Mouse (Mus musculus) testis, postnatal 14 days (tissue): Measurements from ENCODE around the gene Pilrb2.
A peak's percentile ranks its signal among the peaks of the same experiment; 100 is the strongest.

Source experiments
- DNase-seq: peaks from one replicate; pipeline ENCODE4 v3.0.0; 2021; ENCODE audit warnings: low spot score

Gene Pilrb2

DNA sequence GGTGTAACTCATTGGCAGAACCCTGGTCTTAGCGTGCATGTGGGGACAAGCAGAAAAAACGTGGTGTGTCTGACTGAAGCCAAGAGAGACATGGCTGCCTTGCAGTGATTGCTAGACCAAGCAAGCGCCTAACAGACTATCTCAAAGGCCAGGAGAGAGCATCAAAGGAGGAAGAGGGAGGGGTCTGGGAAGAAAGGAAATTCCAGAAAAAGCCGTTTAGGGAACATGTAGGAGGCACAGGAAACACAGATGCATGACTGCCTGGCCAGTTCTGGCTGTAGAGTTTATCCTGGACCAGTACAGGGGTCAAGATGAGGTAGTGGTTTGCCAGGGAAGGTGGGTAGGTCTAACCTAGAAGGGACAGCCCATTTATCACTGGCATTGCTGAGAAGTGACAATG, 38.1 kb downstream of the Pilrb2 start:
- peak; percentile 2 for DNase-seq

DNA sequence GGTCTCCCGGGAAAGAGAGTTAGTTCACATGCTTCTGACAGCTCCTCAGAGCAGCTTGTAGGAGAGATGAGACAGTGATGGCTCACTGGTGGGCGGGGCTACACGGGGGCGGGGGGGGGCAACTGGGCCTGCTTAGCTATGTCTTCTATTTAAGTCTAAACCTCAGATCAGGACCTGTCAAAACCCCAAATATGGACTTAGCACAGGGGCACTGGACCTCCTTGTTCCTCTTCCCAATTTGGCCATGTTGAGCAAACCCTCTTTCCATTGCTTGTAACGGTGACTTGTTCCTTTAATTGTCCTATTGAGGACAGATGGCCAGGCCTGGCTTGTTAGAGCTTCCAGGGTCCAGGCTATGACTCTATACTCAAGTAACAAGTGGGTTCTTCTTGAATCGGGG, 40.1 kb downstream of the Pilrb2 start:
- peak; percentile 2 for DNase-seq

DNA sequence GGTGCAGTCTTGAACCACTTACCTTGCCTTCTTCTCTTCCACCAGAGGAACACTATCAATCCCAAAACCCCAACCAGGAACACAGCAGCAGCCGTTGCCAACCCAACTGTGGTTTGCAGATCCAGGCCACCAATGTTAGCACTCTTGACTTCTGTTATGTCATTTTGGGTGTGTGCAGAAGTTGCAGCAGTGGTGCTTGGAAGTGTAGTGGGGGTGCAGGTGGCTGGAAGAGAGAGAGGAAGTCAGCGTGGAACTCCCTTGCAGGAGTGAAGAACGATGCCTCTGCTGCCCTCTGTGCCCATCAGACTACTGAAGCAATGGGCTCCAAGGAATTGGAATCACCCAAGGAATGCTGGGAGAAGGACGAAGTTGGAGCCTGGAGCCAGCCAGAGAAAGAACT, 40.5 kb downstream of the Pilrb2 start:
- peak; percentile 1 for DNase-seq

DNA sequence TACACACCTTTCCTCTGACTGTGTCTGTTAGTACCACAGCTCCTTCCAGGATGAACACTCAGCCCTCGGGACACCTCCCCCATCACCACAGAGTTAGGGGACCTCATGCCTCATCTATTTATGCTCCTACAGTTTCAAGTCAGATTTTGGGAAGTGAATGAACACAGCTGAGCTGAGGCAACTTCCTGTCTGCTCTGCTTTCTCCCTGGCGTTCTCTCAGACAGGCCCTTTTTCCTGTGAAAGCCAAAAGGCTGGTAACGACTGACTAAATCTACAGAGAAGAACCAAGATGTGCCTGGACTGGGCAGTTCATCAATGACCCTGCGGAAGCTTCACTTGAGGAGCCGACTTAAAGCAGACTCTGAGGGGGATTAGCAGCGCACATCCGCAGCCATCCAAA, 41.4 kb downstream of the Pilrb2 start:
- peak; percentile 1 for DNase-seq

DNA sequence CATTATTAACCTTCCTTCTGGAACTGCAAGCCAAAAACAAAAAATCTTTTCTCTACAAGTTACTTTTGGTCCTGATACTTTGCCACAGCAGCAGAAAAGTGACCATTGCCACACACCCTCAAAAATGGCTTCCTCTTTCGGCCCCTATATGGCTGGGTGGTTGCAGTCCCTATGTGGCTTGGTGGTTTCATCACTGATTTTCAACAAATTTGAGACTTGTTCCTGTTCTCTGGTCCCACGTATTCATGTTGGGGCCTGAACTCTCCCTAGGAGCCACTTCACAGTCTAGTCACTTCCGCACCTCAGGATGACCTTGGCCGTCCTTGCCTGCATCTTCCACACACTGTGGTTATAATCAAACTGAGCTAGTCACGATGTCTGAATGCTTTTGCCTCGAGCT, 42.9 kb downstream of the Pilrb2 start:
- peak; percentile 1 for DNase-seq

DNA sequence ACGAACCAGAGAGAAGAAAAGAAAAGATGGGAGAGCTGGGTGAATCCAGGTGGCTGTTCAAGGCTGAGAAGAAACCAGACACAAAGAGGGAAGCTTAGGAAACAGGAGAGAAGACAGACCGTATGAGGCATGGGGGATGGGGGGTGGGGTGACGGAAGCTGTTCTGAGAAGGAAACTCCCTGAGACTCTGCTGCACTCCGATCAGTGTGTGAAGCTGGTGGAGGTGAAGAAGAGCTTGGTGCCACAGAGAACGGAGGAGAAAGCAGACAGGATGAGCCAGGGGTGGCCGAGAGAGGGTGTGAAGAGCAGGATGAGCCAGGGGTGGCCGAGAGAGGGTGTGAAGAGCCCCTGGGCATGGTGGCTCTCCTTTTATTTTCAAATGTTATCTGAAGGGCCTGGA, 45.2 kb downstream of the Pilrb2 start:
- DNase-seq = peak; percentile 2

DNA sequence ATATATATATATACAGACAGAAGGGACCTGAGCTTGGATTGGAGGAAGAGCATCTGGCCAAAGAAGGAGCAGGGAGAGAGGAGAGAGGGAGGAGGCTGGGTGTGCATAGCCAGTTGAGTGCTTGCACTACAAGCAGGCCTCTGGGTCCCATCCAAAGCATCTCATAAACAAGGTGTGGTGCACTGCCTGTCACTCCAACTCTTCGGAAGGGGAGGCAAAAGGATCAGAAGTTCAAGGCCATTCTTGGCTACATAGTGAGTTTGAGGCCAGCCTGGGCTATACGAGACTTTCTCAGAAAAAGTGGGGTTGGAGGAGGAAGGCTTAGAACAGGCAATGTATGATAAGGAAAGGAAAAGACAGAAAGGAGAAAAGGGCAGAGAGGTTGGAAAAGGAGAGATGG, 45.6 kb downstream of the Pilrb2 start:
- DNase-seq = peak; percentile 3

DNA sequence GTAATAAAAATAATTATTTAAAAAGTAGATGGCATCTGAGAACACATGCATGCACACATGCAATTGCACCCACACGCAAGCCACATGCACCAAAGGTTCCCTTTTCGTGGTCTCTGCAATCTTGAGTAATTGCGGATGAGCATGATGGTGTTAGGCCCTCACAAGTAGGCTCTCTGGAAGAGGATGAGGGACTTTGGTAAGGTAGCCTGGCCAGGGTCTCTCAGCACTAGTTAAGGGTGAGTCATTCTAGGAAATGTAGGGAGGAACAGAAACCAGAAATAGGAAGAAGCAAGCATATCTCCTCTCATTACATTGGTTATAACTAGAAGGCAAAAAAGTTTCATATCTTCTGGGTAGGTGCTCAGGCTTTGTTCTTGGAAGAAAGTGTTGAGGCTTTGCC, 46.6 kb downstream of the Pilrb2 start:
- DNase-seq = no peak

DNA sequence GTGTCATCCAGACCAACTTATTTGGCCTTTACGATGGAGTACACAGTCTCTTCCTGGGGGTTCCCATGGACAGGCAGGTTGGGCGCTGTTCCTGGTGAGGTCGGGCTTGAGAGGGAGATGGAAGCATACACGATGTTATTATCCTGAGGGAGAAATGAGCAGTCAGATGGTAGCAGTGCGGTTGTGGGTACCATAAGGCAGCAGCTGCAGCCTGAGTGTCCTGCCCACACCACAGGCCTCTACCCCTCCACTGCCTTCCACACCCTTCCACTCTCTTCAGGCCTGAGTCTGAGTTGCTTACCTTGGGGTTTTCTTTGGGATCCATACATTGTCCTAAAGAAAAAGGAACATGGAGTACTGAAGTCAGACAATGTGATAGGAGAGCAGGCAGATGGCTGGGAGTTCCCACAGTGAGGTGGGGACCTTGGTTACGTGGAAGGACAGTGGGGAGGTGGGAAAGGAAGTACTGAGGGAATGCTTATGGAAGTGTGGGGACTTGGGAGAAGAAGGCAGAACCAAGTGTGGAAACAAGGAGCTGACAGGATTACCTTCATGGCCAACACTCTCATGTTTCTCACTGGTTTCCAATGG, 48.1 kb downstream of the Pilrb2 start:
- DNase-seq = no peak

DNA sequence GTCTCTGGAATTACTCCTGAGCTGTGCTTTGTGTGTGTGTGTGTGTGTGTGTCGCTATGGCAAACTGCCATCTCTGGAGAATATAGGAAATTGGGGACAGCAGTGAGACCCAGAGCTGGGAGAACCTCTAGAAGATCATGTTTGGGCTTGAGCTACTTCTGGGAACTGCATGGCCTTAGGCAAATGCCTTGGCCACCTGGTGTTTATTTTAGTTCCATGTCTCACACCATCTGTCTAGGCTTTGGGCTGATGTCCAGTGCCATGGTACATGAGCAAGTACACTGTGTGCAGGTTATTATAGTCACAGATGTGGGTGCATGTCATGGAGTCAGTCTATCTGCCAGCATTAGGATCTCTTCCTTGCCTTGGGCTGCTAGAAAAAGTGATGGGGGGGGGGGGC, 49.0 kb downstream of the Pilrb2 start:
- DNase-seq = no peak

DNA sequence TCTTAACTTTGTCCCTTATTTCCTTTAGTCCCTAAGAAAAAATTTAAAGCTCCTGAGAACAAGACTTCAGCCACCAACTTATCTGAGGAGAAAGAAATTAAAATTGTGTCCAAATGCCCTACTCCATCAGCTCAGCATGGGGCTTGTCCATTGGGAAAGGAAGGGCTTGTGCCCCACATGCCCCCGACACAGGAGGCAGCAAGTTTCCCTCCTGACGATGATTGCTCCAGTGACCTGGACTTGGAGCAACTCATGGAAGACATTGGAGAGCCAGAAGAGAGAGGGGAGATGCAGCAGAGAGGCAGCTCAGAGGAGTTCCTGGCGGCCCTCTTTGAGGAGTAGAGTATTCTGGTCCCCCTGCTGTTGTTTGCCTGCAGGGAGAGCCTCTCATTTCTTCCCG, 49.5 kb downstream of the Pilrb2 start:
- DNase-seq = no peak

DNA sequence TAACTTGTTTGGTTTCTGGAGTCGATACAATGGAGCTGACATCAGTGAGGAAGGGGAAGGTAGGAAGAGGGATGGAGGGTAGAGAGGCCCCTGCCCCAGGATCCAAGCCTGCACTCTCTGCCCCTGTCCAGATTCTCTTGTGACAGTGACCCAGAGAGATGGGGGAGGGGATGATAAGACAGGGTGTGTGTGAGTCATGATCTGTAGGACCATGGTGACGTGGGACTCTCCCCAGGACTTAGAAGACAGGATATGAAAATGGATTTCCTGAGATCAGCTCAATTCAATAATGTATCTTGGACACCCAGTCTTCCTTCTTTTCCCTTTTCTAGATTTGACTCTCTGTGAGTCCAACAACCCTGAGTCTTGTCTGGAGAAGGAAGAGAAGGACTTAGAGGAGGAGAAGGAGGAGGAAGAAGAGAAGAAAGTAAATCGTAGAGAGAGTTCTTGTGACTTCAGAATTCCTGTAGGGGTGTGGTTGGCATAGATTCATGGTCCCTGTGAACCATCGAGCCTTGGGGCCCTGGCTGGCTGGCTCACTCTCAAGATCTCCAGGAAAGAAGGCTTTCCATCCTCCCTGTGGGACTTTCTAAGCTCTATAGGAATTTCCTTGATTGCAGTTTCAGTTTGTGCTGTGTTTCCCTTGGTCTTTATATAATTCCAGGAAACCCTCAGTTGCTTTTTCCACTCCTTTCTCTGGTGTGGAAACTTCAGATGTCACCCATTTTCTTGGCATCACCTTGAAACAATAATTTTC, 54.0 kb downstream of the Pilrb2 start:
- DNase-seq = no peak
